Mouse (Mus musculus) bone marrow, adult 2 months (tissue): ENCODE data around the gene Rbm20. TPM values are rescaled to one million over a fixed set of nuclear protein-coding genes. Genes with fewer than 3 reads are reported as not detected.

ENCODE experiments used
- H3K27ac ChIP-seq: fragments of 200-500 bp; 2 replicates; pipeline ENCODE4 v1.5.1; 2012; ENCODE audit warnings: low read depth, mild to moderate bottlenecking, control low read depth, inconsistent platforms, low read length; ENCODE audit not compliant: control insufficient read depth, poor library complexity, insufficient read depth
- H3K4me1 ChIP-seq: fragments of 200-500 bp; 2 replicates; pipeline ENCODE4 v1.6.1; 2011; ENCODE audit warnings: low read length; ENCODE audit not compliant: control insufficient read depth, insufficient read depth
- H3K4me3 ChIP-seq: fragments of 200-500 bp; replicated peaks from 2 replicates; pipeline ENCODE3; 2011; ENCODE audit warnings: mild to moderate bottlenecking, low read depth, low read length, control low read depth; ENCODE audit not compliant: control insufficient read depth
- CTCF ChIP-seq: fragments of 200-500 bp; IDR thresholded peaks from 2 replicates; pipeline ENCODE4 v1.5.1; 2011; ENCODE audit warnings: low read length, control low read depth; ENCODE audit not compliant: control insufficient read depth, insufficient read depth
- POLR2A ChIP-seq: fragments of 200-500 bp; IDR thresholded peaks from 2 replicates; pipeline ENCODE4 v1.6.1; 2011; ENCODE audit warnings: low read depth, mild to moderate bottlenecking, control low read depth, low read length, borderline replicate concordance; ENCODE audit not compliant: control insufficient read depth
- WGBS: fragments of 180-500 bp; shearing (Covaris S2); methylation state at CpG from one replicate; pipeline ENCODE4 v1.1.7; 2018; 5-methylcytosine and 5-hydroxymethylcytosine counted together
- polyA plus RNA-seq: library from polyadenylated mRNA; stranded (reverse); fragments of >200 nt; gene quantifications from 2 replicates; pipeline ENCODE4 v1.2.4, GENCODE M21; 2011; ENCODE audit warnings: low replicate concordance; ENCODE audit not compliant: missing spikeins, insufficient read depth, insufficient read length

The Rbm20 gene
- polyA plus RNA-seq, 1 experiment, result not detected

- Histone ChIP-seq H3K27ac (no peak overlapping the region), H3K4me1 (no peaks in the 10 kb centered on the region), H3K4me3 (no peak overlapping the region)
- TF ChIP-seq CTCF, result no peak
- TF ChIP-seq POLR2A, result no peak
- WGBS, result 89% methylated on average over 9 of the region's 9 CpGs
These were observed 12.3 kb upstream of the Rbm20 start for GRCm38 (mm10) chr19:53664831-53665230.

- Histone ChIP-seq H3K27ac (no peak overlapping the region), H3K4me3 (no peak overlapping the region), H3K4me1 (no peaks in the 10 kb centered on the region)
- TF ChIP-seq CTCF (no peak), POLR2A (no peak)
- WGBS, result 73% methylated on average over 4 of the region's 4 CpGs
These were observed 11.7 kb upstream of the Rbm20 start for GRCm38 (mm10) chr19:53665391-53665790.

DNA sequence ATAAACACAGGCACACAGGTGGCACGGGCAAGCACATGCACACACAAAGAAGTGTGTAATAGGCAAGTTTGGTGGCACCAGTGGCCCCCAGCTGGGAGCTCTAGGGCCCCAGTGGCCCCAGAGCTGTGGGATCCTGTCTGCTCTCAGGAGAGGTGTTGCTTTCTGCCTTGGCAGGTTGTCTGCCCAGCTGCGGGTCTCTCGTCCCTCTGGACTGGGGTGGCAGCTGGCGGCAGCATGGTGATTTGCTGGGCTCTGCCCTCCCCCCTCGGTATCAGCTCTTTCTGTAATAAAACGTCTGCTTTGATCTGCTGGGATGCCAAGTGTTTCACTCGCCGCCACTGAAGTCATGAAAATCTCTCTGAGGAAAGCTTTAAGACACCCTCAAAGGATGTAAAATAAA lies 10.4 kb upstream of the Rbm20 start:
- no peaks in the 10 kb centered on the region for H3K4me1 ChIP-seq
- TF ChIP-seq CTCF, result no peak
- TF ChIP-seq POLR2A, result no peak
- 63% methylated on average over 8 of the region's 8 CpGs for WGBS
- H3K27ac ChIP-seq, result no peak overlapping the region
- no peak overlapping the region for H3K4me3 ChIP-seq

DNA sequence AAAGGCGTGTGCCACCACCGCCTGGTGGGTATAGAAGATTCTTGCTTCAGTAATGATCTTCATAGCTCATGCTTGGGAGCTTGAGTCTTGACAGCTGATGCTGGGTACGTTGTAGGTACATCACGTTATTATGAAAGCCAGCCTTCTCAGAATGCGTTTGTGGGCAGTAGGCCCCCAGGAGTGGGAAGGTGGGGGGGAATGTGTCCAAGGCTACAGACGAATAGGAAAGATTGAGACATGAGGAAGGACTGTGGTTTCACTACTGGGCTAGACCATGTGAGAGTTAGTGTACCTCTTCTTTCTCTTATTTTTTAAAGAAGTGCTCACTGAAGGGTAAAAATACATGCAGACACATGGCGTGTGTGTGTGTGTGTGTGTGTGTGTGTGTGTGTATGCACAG lies 8.3 kb upstream of the Rbm20 start:
- WGBS, result 33% methylated on average over 7 of the region's 7 CpGs
- Histone ChIP-seq H3K27ac (no peak overlapping the region), H3K4me3 (no peak overlapping the region), H3K4me1 (no peaks in the 10 kb centered on the region)
- TF ChIP-seq POLR2A (no peak), CTCF (no peak)

DNA sequence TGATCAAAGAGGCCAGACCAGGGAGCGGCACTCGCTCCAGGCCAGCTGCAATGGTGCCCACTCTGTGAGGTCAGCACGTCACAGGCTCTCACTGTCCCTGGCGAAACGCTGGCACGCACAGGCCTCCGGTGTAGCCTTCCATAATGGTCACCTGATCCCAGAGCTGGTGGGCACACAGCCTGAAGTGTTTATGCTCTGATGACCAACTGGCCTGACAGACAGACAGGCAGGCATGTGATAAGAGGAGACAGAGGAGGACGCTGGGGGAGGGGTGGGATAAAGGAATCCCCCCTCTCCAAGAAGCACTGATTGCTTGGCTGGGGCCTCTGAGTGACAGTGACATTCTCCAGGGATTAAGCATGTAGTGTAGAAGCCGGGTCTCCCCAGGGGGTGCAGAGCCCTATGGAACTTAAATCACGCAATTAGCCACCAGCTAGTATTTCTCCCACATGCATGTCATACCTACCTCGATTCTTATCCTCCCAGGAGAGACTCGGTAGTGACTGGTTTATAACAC lies 6.4 kb upstream of the Rbm20 start:
- Histone ChIP-seq H3K4me3 (no peak overlapping the region), H3K27ac (no peak overlapping the region; the same call in 1 of the 2 replicates)
- WGBS, result 78% methylated on average over 12 of the region's 12 CpGs

GRCm38 (mm10) chr19:53671432-53671831 lies 5.7 kb upstream of the Rbm20 start:
- H3K4me3 ChIP-seq, result no peak overlapping the region
- H3K4me1 ChIP-seq, result no peaks in the 10 kb centered on the region
- TF ChIP-seq CTCF, result no peak
- no peak for TF ChIP-seq POLR2A
- 72% methylated on average over 3 of the region's 3 CpGs for WGBS
- no peak overlapping the region for H3K27ac ChIP-seq

More for the DNA sequence above, 6.4 kb upstream of the Rbm20 start:
- TF ChIP-seq CTCF, result no peak
- no peaks in the 10 kb centered on the region for H3K4me1 ChIP-seq

DNA sequence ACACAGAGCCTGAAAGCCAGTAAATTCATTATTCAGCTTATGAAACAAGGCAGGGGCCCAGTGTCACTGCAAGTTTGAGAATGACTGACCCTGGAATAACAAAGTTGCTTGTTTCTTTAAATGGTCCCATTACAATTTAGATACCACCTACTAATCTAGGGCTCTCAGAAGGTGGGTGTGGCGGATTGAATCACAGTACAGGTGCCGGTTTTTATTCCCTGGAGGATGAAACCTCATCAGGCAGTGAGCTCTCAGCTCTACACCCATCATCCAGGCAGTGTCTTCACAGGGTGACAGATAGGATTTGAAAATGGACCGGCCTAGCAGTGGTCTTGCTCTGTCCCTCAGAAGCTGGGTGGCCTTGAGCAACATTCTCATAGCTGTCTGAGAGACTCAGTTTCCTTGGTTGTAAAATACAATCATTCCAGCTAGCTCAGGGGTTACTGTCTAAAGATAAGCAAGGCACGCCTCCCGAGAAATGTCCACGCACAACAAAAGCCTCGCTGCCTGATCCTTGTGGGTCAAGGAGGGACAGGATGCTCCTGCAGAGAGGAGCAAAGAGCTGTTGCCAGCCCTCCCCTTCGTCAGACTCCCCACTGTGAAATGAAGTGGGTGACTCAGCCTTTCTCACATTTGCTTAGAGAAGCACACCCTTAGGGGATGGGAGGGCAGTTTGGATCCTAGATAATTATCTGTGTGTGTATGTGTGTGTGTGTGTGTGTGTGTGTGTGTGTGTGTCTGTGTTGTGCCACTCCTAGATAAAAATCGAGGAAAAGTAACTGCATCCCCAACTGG lies 2.8 kb upstream of the Rbm20 start:
- WGBS, result 42% methylated on average over 9 of the region's 9 CpGs
- no peak overlapping the region for H3K4me3 ChIP-seq
- TF ChIP-seq POLR2A (no peak), CTCF (no peak)
- H3K4me1 ChIP-seq, result no peaks in the 10 kb centered on the region
- no peak overlapping the region for H3K27ac ChIP-seq

DNA sequence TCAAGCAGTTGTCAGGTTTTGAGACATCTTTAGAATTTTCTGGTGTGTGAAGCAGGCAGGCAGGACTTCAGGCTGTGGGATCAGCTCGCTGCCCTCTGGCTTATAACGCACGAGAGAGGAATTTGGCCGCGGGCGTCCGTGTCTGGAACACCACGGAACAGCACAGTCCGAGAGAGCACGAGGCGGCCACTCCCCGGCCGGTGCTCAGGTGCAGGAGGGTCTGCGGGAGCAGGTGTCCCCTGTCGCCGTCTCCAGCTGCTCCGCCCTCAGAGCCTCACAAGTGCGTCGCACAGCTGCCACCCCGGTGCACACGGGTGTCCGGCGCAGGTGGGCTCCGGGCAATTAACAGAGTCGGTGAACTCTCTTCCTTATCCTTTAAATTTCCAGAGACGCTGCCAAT lies 878 bp upstream of the Rbm20 start:
- Histone ChIP-seq H3K27ac (no peak overlapping the region), H3K4me1 (no peaks in the 10 kb centered on the region), H3K4me3 (no peak overlapping the region)
- TF ChIP-seq POLR2A, result no peak
- no peak for TF ChIP-seq CTCF
- WGBS, result 3% methylated on average over 26 of the region's 26 CpGs
